Mouse (Mus musculus): ENCODE data around the gene Pias1.

Gene Pias1

GRCm38 (mm10) chr9:62966018-62966417, 21.7 kb downstream of the Pias1 start:
- in situ Hi-C loops (cut with MboI; ENCODE audit: low pct_unique_long_range_greater_than_20kb in 1 of 2, low sequenced_read_pairs in 2 of 2, unreplicated experiment in 1 of 2): no loop called here

- in situ Hi-C loops (cut with MboI; ENCODE audit: low pct_unique_long_range_greater_than_20kb in 1 of 2, low sequenced_read_pairs in 2 of 2, unreplicated experiment in 1 of 2): no loop called here
Measured at GRCm38 (mm10) chr9:62952713-62953112, 35.0 kb downstream of the Pias1 start.

GRCm38 (mm10) chr9:62945346-62945745, 42.4 kb downstream of the Pias1 start:
- in situ Hi-C loops (cut with MboI; ENCODE audit: low pct_unique_long_range_greater_than_20kb in 1 of 2, low sequenced_read_pairs in 2 of 2, unreplicated experiment in 1 of 2): no loop called here

GRCm38 (mm10) chr9:62944063-62944462, 43.7 kb downstream of the Pias1 start:
- in situ Hi-C loops (cut with MboI; ENCODE audit: low pct_unique_long_range_greater_than_20kb in 1 of 2, low sequenced_read_pairs in 2 of 2, unreplicated experiment in 1 of 2): no loop called here

- in situ Hi-C loops (cut with MboI; ENCODE audit: low pct_unique_long_range_greater_than_20kb in 1 of 2, low sequenced_read_pairs in 2 of 2, unreplicated experiment in 1 of 2): no loop called here
Measured at GRCm38 (mm10) chr9:62940966-62941365, 46.8 kb downstream of the Pias1 start.

GRCm38 (mm10) chr9:62935854-62936253, 51.9 kb downstream of the Pias1 start:
- in situ Hi-C loops (cut with MboI; ENCODE audit: low pct_unique_long_range_greater_than_20kb in 1 of 2, low sequenced_read_pairs in 2 of 2, unreplicated experiment in 1 of 2): no loop called here

GRCm38 (mm10) chr9:62934700-62935400, 52.9 kb downstream of the Pias1 start:
- in situ Hi-C loops (cut with MboI; ENCODE audit: low pct_unique_long_range_greater_than_20kb in 1 of 2, low sequenced_read_pairs in 2 of 2, unreplicated experiment in 1 of 2): no loop called here

GRCm38 (mm10) chr9:62932575-62933339, 55.0 kb downstream of the Pias1 start:
- in situ Hi-C loops (cut with MboI; ENCODE audit: low pct_unique_long_range_greater_than_20kb in 1 of 2, low sequenced_read_pairs in 2 of 2, unreplicated experiment in 1 of 2): no loop called here

- in situ Hi-C loops (cut with MboI; ENCODE audit: low pct_unique_long_range_greater_than_20kb in 1 of 2, low sequenced_read_pairs in 2 of 2, unreplicated experiment in 1 of 2): no loop called here
Measured at GRCm38 (mm10) chr9:62924886-62925610, 62.7 kb downstream of the Pias1 start.

GRCm38 (mm10) chr9:62920877-62921276, 66.8 kb downstream of the Pias1 start:
- in situ Hi-C loops (cut with MboI; ENCODE audit: low pct_unique_long_range_greater_than_20kb in 1 of 2, low sequenced_read_pairs in 2 of 2, unreplicated experiment in 1 of 2): no loop called here

GRCm38 (mm10) chr9:62917059-62917458, 70.7 kb downstream of the Pias1 start:
- in situ Hi-C loops (cut with MboI; ENCODE audit: low pct_unique_long_range_greater_than_20kb in 1 of 2, low sequenced_read_pairs in 2 of 2, unreplicated experiment in 1 of 2): no loop called here

GRCm38 (mm10) chr9:62913390-62914069, 74.2 kb downstream of the Pias1 start:
- in situ Hi-C loops (cut with MboI; ENCODE audit: low pct_unique_long_range_greater_than_20kb in 1 of 2, low sequenced_read_pairs in 2 of 2, unreplicated experiment in 1 of 2): no loop called here

- in situ Hi-C loops (cut with MboI; ENCODE audit: low pct_unique_long_range_greater_than_20kb in 1 of 2, low sequenced_read_pairs in 2 of 2, unreplicated experiment in 1 of 2): no loop called here
Measured at GRCm38 (mm10) chr9:62905039-62905438, 82.7 kb downstream of the Pias1 start.

- in situ Hi-C loops (cut with MboI; ENCODE audit: low pct_unique_long_range_greater_than_20kb in 1 of 2, low sequenced_read_pairs in 2 of 2, unreplicated experiment in 1 of 2): no loop called here
Measured at GRCm38 (mm10) chr9:62903841-62904240, 83.9 kb downstream of the Pias1 start.

- in situ Hi-C loops (cut with MboI; ENCODE audit: low pct_unique_long_range_greater_than_20kb in 1 of 2, low sequenced_read_pairs in 2 of 2, unreplicated experiment in 1 of 2): no loop called here
Measured at GRCm38 (mm10) chr9:62901736-62902135, 86.0 kb downstream of the Pias1 start.

- in situ Hi-C loops (cut with MboI; ENCODE audit: low pct_unique_long_range_greater_than_20kb in 1 of 2, low sequenced_read_pairs in 2 of 2, unreplicated experiment in 1 of 2): no loop called here
Measured at GRCm38 (mm10) chr9:62894486-62894885, 93.2 kb downstream of the Pias1 start.

- in situ Hi-C loops (cut with MboI; ENCODE audit: low pct_unique_long_range_greater_than_20kb in 1 of 2, low sequenced_read_pairs in 2 of 2, unreplicated experiment in 1 of 2): no loop called here
Measured at GRCm38 (mm10) chr9:62881871-62882270, 105.9 kb downstream of the Pias1 start.

GRCm38 (mm10) chr9:62877825-62878224, 109.9 kb downstream of the Pias1 start:
- in situ Hi-C loops (cut with MboI; ENCODE audit: low pct_unique_long_range_greater_than_20kb in 1 of 2, low sequenced_read_pairs in 2 of 2, unreplicated experiment in 1 of 2): no loop called here
